Mouse (Mus musculus) right cerebral cortex, postnatal 10 days (tissue): ENCODE data around the gene Olfr720.

Experiments used
- DNase-seq, 2 experiments: peaks; one replicate each; pipeline ENCODE4 v3.0.0; 2021; ENCODE audit warnings: low spot score in 2 of 2

Olfr720 gene

GRCm38 (mm10) chr14:14186738-14187137 is at the start of gene Olfr720:
Gene Olfr720, minus strand, starts transcription at chr14:14186838.
- no peak for DNase-seq
